Comparison of ENCODE assay signal across 11 mouse cellular contexts in the genomic region with DNA sequence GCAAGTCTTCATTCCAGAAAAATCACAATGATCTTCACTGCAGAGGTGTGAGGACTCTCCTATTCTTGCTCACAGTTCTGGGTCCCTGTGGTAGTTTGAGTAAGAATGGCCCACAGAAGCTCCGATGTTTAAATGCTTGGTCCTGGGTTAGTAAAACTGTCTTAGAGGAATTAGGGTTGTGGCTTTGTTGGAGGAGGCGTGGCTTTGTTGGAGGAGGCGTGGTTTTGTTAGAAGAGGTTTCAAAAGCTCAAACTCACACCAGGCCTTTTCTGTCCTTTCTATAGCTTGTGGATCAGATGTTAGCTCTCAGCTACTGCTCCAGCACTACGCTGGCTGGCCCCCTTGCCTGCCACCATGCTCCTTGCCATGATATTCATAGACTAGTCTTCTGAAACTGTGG. TPM values are rescaled to one million over a fixed set of nuclear protein-coding genes. Genes with fewer than 3 reads are reported as not detected.
DNase-seq lines count a peak whose midpoint lies in the region; ATAC-seq lines count a peak whose summit lies in the region.
"Had no signal": no experiment of that assay in that cellular context is flagged by ENCODE, and none has a peak within 500 bp of the region (broad histone marks: within the 10 kb centered on the region; RNA-seq: fewer than 3 reads in every experiment).

No protein-coding gene starts in this region.

- peaks cover 13% of the 10 kb centered on the region for H3K4me1 ChIP-seq in kidney, embryonic 16.5 days (ENCODE audit: insufficient read depth, low read length)
- peaks cover 5% of the 10 kb centered on the region; the same call in 1 of the 2 replicates for H3K4me1 ChIP-seq in stomach, embryonic 16.5 days (ENCODE audit: control insufficient read depth, insufficient read depth, low read length)
- peaks cover 8% of the 10 kb centered on the region; the same call in 1 of the 2 replicates for H3K4me1 ChIP-seq in forebrain, embryonic 15.5 days
- H3K4me1 ChIP-seq: hindbrain, embryonic 12.5 days had no signal

- H3K27ac ChIP-seq in kidney, embryonic 16.5 days (ENCODE audit: low read length): peak overlapping the region; percentile 44
- H3K27ac ChIP-seq in stomach, embryonic 16.5 days (ENCODE audit: low read length): no peak overlapping the region
- no peak overlapping the region for H3K27ac ChIP-seq in forebrain, embryonic 15.5 days (replicated peaks)
- H3K27ac ChIP-seq: hindbrain, embryonic 12.5 days had no signal

- peak overlapping the region; percentile 19; the same call in 1 of the 2 replicates for H3K4me2 ChIP-seq in kidney, embryonic 16.5 days (replicated peaks; ENCODE audit: low read depth, low read length)
- H3K4me2 ChIP-seq in stomach, embryonic 16.5 days (ENCODE audit: low read depth, low read length): 0 out of 2 replicates have a peak overlapping the region, but pooled peaks have one; percentile 15
- no peak overlapping the region for H3K4me2 ChIP-seq in forebrain, embryonic 15.5 days (replicated peaks)
- H3K4me2 ChIP-seq: hindbrain, embryonic 12.5 days had no signal

- WGBS in kidney, embryonic 16.5 days: 30% methylated on average over 4 of the region's 4 CpGs
- 31% methylated on average over 4 of the region's 4 CpGs for WGBS in stomach, embryonic 16.5 days
- 42% methylated on average over 4 of the region's 4 CpGs for WGBS in forebrain, embryonic 15.5 days

- H3K9ac ChIP-seq in kidney, embryonic 16.5 days (replicated peaks; ENCODE audit: low read length): no peak overlapping the region
- H3K9ac ChIP-seq in stomach, embryonic 16.5 days (ENCODE audit: low read length): no peak overlapping the region
- H3K9ac ChIP-seq in forebrain, embryonic 15.5 days (replicated peaks): no peak overlapping the region
- H3K9ac ChIP-seq: hindbrain, embryonic 12.5 days had no signal

- H3K36me3 ChIP-seq in kidney, embryonic 16.5 days (ENCODE audit: insufficient read depth, low read length): no peaks in the 10 kb centered on the region
- no peaks in the 10 kb centered on the region for H3K36me3 ChIP-seq in stomach, embryonic 16.5 days (ENCODE audit: control insufficient read depth, insufficient read depth, low read length)
- no peaks in the 10 kb centered on the region for H3K36me3 ChIP-seq in forebrain, embryonic 15.5 days
- H3K36me3 ChIP-seq: hindbrain, embryonic 12.5 days had no signal

- DNase-seq in kidney, postnatal 14 days: no peak
- DNase-seq in thymus, postnatal 0 days (ENCODE audit: low spot score): peak; percentile 55
- DNase-seq in thymus, postnatal 10 days (ENCODE audit: low spot score in 2 of 2): no peak
- DNase-seq in neural tube, embryonic 10.5 days (ENCODE audit: extremely low spot score, low spot score): no peak
- DNase-seq: heart, adult 18-20 months had no signal

- H3K4me3 ChIP-seq in kidney, embryonic 16.5 days (ENCODE audit: low read length): no peak overlapping the region
- H3K4me3 ChIP-seq in stomach, embryonic 16.5 days (replicated peaks; ENCODE audit: low read length): no peak overlapping the region
- H3K4me3 ChIP-seq in forebrain, embryonic 15.5 days: no peak overlapping the region
- H3K4me3 ChIP-seq: hindbrain, embryonic 12.5 days had no signal

- no peak for ATAC-seq in kidney, embryonic 16.5 days (ENCODE audit: low FRiP score, low TSS enrichment)
- peak; percentile 53; a peak in 2 of 4 replicates for ATAC-seq in hematopoietic stem cell, adult 5-6 weeks (replicated peaks in 1 of 2; ENCODE audit: insufficient read depth in 1 of 2, low FRiP score in 2 of 2, low TSS enrichment in 1 of 2, low read depth in 1 of 2, poor library complexity in 2 of 2, severe bottlenecking in 2 of 2)
- ATAC-seq in stomach, embryonic 16.5 days (ENCODE audit: insufficient read depth, low FRiP score): no peak; the same call in 1 of the 2 replicates
- no peak for ATAC-seq in forebrain, embryonic 15.5 days (replicated peaks)
- ATAC-seq: midbrain, embryonic 16.5 days had no signal

- H3K27me3 ChIP-seq in kidney, embryonic 16.5 days (ENCODE audit: insufficient read depth, low read length): no peaks in the 10 kb centered on the region
- no peaks in the 10 kb centered on the region for H3K27me3 ChIP-seq in stomach, embryonic 16.5 days (ENCODE audit: control insufficient read depth, insufficient read depth, low read length)
- no peaks in the 10 kb centered on the region for H3K27me3 ChIP-seq in forebrain, embryonic 15.5 days
- H3K27me3 ChIP-seq: hindbrain, embryonic 12.5 days had no signal

- H3K9me3 ChIP-seq in kidney, embryonic 16.5 days (ENCODE audit: low read length): no peaks in the 10 kb centered on the region
- no peaks in the 10 kb centered on the region for H3K9me3 ChIP-seq in stomach, embryonic 16.5 days (replicated peaks; ENCODE audit: control insufficient read depth, low read length)
- no peaks in the 10 kb centered on the region for H3K9me3 ChIP-seq in forebrain, embryonic 15.5 days
- H3K9me3 ChIP-seq: hindbrain, embryonic 12.5 days had no signal

RNA-seq across cellular contexts. Expression of gene Stum, which starts 27.6 kb away (rescaled TPM):
- 1.3 and 2.2 TPM in 2 replicates for polyA plus RNA-seq in kidney, embryonic 16.5 days (2015; fragmentation: Nextera tagmentation; extraction: Ambion mirVana)
- polyA plus RNA-seq in thymus, postnatal 0 days (2015; fragmentation: Nextera tagmentation; extraction: Ambion mirVana): 0.22 and 0.28 TPM in 2 replicates
- total RNA-seq in hematopoietic stem cell, adult 5-6 weeks (2017): not detected in 2 replicates
- 1.1 and 1.5 TPM in 2 replicates for polyA plus RNA-seq in stomach, embryonic 16.5 days (2015; fragmentation: Nextera tagmentation; extraction: Ambion mirVana)
- polyA plus RNA-seq in forebrain, embryonic 15.5 days (2015; fragmentation: Nextera tagmentation; extraction: Ambion mirVana): 4.1 and 4.2 TPM in 2 replicates

RNA-seq across cellular contexts. Expression of gene Parp1, which starts 57.8 kb away (rescaled TPM):
- 165 TPM in 2 replicates for polyA plus RNA-seq in kidney, embryonic 16.5 days (2015; fragmentation: Nextera tagmentation; extraction: Ambion mirVana)
- 86.1 and 90.0 TPM in 2 replicates for polyA plus RNA-seq in thymus, postnatal 0 days (2015; fragmentation: Nextera tagmentation; extraction: Ambion mirVana)
- 155 and 201 TPM in 2 replicates for total RNA-seq in hematopoietic stem cell, adult 5-6 weeks (2017)
- 105 and 116 TPM in 2 replicates for polyA plus RNA-seq in stomach, embryonic 16.5 days (2015; fragmentation: Nextera tagmentation; extraction: Ambion mirVana)
- polyA plus RNA-seq in forebrain, embryonic 15.5 days (2015; fragmentation: Nextera tagmentation; extraction: Ambion mirVana): 144 and 147 TPM in 2 replicates

Comparison
In these comparisons a context has a peak if more than half of its experiments do, and no peak if none do; other contexts are left out.
1. ATAC-seq: peak in hematopoietic stem cell, adult 5-6 weeks (2 of 2); none in kidney, embryonic 16.5 days (single experiment), stomach, embryonic 16.5 days (single experiment) and forebrain, embryonic 15.5 days (single experiment).